Mouse (Mus musculus): ENCODE data around the gene Tcap.

Gene Tcap

GRCm38 (mm10) chr11:98355732-98356299, 27.8 kb upstream of the Tcap start:
- peak; percentile 71 for DNase-seq (ENCODE audit: low spot score)

GRCm38 (mm10) chr11:98356625-98357394, 26.8 kb upstream of the Tcap start:
- DNase-seq (ENCODE audit: low spot score): no peak

- DNase-seq (ENCODE audit: low spot score): no peak
Observed at GRCm38 (mm10) chr11:98357396-98358160, 26.0 kb upstream of the Tcap start.

- no peak for DNase-seq (ENCODE audit: low spot score)
Observed at GRCm38 (mm10) chr11:98358161-98359083, 25.2 kb upstream of the Tcap start, which contains the start of gene Stard3. TSS of gene Stard3 (plus strand) at chr11:98358368.

GRCm38 (mm10) chr11:98360866-98361521, 22.6 kb upstream of the Tcap start:
- no peak for DNase-seq (ENCODE audit: low spot score)

- no peak for DNase-seq (ENCODE audit: low spot score)
Observed at GRCm38 (mm10) chr11:98363817-98364216, 19.8 kb upstream of the Tcap start.

GRCm38 (mm10) chr11:98364410-98364809, 19.2 kb upstream of the Tcap start:
- no peak for DNase-seq (ENCODE audit: low spot score)

- DNase-seq (ENCODE audit: low spot score): no peak
Observed at GRCm38 (mm10) chr11:98366290-98366689, 17.3 kb upstream of the Tcap start.

- DNase-seq (ENCODE audit: low spot score): no peak
Observed at GRCm38 (mm10) chr11:98367171-98367862, 16.3 kb upstream of the Tcap start.

GRCm38 (mm10) chr11:98367863-98368186, 15.8 kb upstream of the Tcap start:
- DNase-seq (ENCODE audit: low spot score): no peak

GRCm38 (mm10) chr11:98369337-98369736, 14.3 kb upstream of the Tcap start:
- no peak for DNase-seq (ENCODE audit: low spot score)

- DNase-seq (ENCODE audit: low spot score): no peak
Observed at GRCm38 (mm10) chr11:98370588-98370987, 13.0 kb upstream of the Tcap start.

- no peak for DNase-seq (ENCODE audit: low spot score)
Observed at GRCm38 (mm10) chr11:98371556-98372240, 11.9 kb upstream of the Tcap start.

- DNase-seq (ENCODE audit: low spot score): no peak
Observed at GRCm38 (mm10) chr11:98372406-98372805, 11.2 kb upstream of the Tcap start.

GRCm38 (mm10) chr11:98373244-98373643, 10.4 kb upstream of the Tcap start:
- DNase-seq (ENCODE audit: low spot score): no peak

GRCm38 (mm10) chr11:98374266-98374665, 9.3 kb upstream of the Tcap start:
- no peak for DNase-seq (ENCODE audit: low spot score)

- no peak for DNase-seq (ENCODE audit: low spot score)
Observed at GRCm38 (mm10) chr11:98376756-98377155, 6.9 kb upstream of the Tcap start.

- DNase-seq (ENCODE audit: low spot score): no peak
Observed at GRCm38 (mm10) chr11:98377787-98378186, 5.8 kb upstream of the Tcap start.

- DNase-seq (ENCODE audit: low spot score): no peak
Observed at GRCm38 (mm10) chr11:98379379-98379778, 4.2 kb upstream of the Tcap start.

GRCm38 (mm10) chr11:98380106-98380505, 3.5 kb upstream of the Tcap start:
- no peak for DNase-seq (ENCODE audit: low spot score)
